Mouse (Mus musculus): ENCODE data around the gene Gm21304.
"Not testable (repeated sequence)": the region's sequence is repeated elsewhere in the genome, so short reads cannot be mapped to it uniquely, and the experiment has no call there.

Gene Gm21304

GRCm38 (mm10) chr10:104168215-104168614 lies at the start of gene Gm21304:
Gm21304 (plus strand) TSS chr10:104168515.
- not testable (repeated sequence) for DNase-seq (ENCODE audit: low spot score)

GRCm38 (mm10) chr10:104142687-104143086 lies 25.6 kb upstream of the Gm21304 start, which contains the start of gene Gm21293:
Gm21293 (plus strand) TSS chr10:104142987.
- DNase-seq (ENCODE audit: low spot score) = not testable (repeated sequence)

GRCm38 (mm10) chr10:104151197-104151596 lies 17.1 kb upstream of the Gm21304 start, which contains the start of gene Gm6763:
Gm6763 (plus strand) TSS chr10:104151497.
- DNase-seq (ENCODE audit: low spot score) = not testable (repeated sequence)

GRCm38 (mm10) chr10:104159706-104160105 lies 8.6 kb upstream of the Gm21304 start, which contains the start of gene Gm8764:
Gm8764 (plus strand) TSS chr10:104160006.
- not testable (repeated sequence) for DNase-seq (ENCODE audit: low spot score)

GRCm38 (mm10) chr10:104176724-104177123 lies 8.4 kb downstream of the Gm21304 start, which contains the start of gene Gm21312:
Gm21312 (plus strand) TSS chr10:104177024.
- not testable (repeated sequence) for DNase-seq (ENCODE audit: low spot score)

- not testable (repeated sequence) for DNase-seq (ENCODE audit: low spot score)
Observed at GRCm38 (mm10) chr10:104185233-104185632, 16.9 kb downstream of the Gm21304 start, which contains the start of gene Gm20765. Gm20765 (plus strand) TSS chr10:104185533.

GRCm38 (mm10) chr10:104193742-104194141 lies 25.4 kb downstream of the Gm21304 start, which contains the start of gene Gm4340:
Gm4340 (plus strand) TSS chr10:104194042.
- DNase-seq (ENCODE audit: low spot score) = not testable (repeated sequence)

GRCm38 (mm10) chr10:104209655-104210054 lies 41.3 kb downstream of the Gm21304 start:
- DNase-seq (ENCODE audit: low spot score) = no peak

- no peak for DNase-seq (ENCODE audit: low spot score)
Observed at GRCm38 (mm10) chr10:104210268-104210990, 42.1 kb downstream of the Gm21304 start.

- DNase-seq (ENCODE audit: low spot score) = no peak
Observed at GRCm38 (mm10) chr10:104214527-104214926, 46.2 kb downstream of the Gm21304 start.
